Mouse (Mus musculus) midbrain, embryonic 12.5 days (tissue): ENCODE results near the gene Ddx47. TPM values are rescaled to one million over a fixed set of nuclear protein-coding genes. Genes with fewer than 3 reads are reported as not detected.
A peak's percentile ranks its signal among the peaks of the same experiment; 100 is the strongest.

ENCODE experiments used
- ATAC-seq: fragments of 200-750 bp; cut with Nextera tagmentation; 2 replicates; pipeline ENCODE4 v1.8.0; 2017; ENCODE audit warnings: low read depth, moderate TSS enrichment, moderate library complexity; ENCODE audit not compliant: low FRiP score
- H3K27ac ChIP-seq: fragments of 300-500 bp; sonication (generic); replicated peaks from 2 replicates; pipeline ENCODE4 v1.5.1; 2016; ENCODE audit warnings: mild to moderate bottlenecking
- H3K27me3 ChIP-seq: fragments of 300-500 bp; sonication (generic); 2 replicates; pipeline ENCODE4 v1.6.1; 2016; ENCODE audit warnings: mild to moderate bottlenecking
- H3K36me3 ChIP-seq: fragments of 300-500 bp; sonication (generic); 2 replicates; pipeline ENCODE4 v1.6.1; 2016
- H3K4me1 ChIP-seq: fragments of 300-500 bp; sonication (generic); 2 replicates; pipeline ENCODE4 v1.6.1; 2016
- H3K4me2 ChIP-seq: fragments of 300-500 bp; sonication (generic); replicated peaks from 2 replicates; pipeline ENCODE4 v1.6.1; 2016; ENCODE audit warnings: mild to moderate bottlenecking, moderate library complexity
- H3K4me3 ChIP-seq: fragments of 300-500 bp; sonication (generic); 2 replicates; pipeline ENCODE4 v1.5.1; 2016; ENCODE audit warnings: mild to moderate bottlenecking
- H3K9ac ChIP-seq: fragments of 300-500 bp; sonication (generic); replicated peaks from 2 replicates; pipeline ENCODE4 v1.6.1; 2016; ENCODE audit warnings: mild to moderate bottlenecking, moderate library complexity
- H3K9me3 ChIP-seq: fragments of 300-500 bp; sonication (generic); 2 replicates; pipeline ENCODE4 v1.6.1; 2016; ENCODE audit warnings: mild to moderate bottlenecking
- WGBS: fragments of 180-500 bp; shearing (Covaris S2); methylation state at CpG from one replicate; pipeline ENCODE4 v1.1.7; 2016; 5-methylcytosine and 5-hydroxymethylcytosine counted together
- polyA plus RNA-seq: library from polyadenylated mRNA; unstranded; fragments of >200 nt; fragmentation: Nextera tagmentation; extraction: Ambion mirVana; gene quantifications from 2 replicates; pipeline ENCODE4 v1.2.1, GENCODE M21; 2016

Gene Ddx47
- polyA plus RNA-seq, 1 experiment from 2014 or later: 90.3 TPM

DNA sequence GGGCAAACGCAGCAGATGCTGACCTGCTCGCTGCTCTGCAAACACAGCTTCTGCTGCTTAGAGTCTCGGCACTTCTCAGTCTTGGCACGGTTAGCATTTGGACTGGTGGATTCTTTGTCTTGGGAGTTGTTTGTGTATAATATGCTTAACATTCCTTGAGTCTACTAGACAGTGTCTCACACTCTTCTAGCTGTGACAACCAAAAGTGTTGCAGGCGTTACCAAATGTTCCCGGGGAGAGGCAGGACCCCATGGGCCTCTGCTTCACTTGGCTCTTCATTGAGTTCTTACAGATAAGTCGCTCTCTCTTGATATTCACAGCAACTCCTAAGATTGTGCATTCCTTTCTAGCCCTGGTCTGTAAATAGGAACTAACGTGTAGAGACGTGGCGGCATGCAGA is 8.2 kb downstream of the Ddx47 start:
- no peaks in the 10 kb centered on the region for H3K27me3 ChIP-seq
- H3K9ac ChIP-seq: no peak overlapping the region
- H3K36me3 ChIP-seq: peaks cover 98% of the 10 kb centered on the region
- no peak overlapping the region for H3K4me3 ChIP-seq
- H3K9me3 ChIP-seq: no peaks in the 10 kb centered on the region
- H3K27ac ChIP-seq: no peak overlapping the region
- 87% methylated on average over 10 of the region's 10 CpGs for WGBS
- no peaks in the 10 kb centered on the region for H3K4me1 ChIP-seq
- no peak overlapping the region for H3K4me2 ChIP-seq
- no peak for ATAC-seq

DNA sequence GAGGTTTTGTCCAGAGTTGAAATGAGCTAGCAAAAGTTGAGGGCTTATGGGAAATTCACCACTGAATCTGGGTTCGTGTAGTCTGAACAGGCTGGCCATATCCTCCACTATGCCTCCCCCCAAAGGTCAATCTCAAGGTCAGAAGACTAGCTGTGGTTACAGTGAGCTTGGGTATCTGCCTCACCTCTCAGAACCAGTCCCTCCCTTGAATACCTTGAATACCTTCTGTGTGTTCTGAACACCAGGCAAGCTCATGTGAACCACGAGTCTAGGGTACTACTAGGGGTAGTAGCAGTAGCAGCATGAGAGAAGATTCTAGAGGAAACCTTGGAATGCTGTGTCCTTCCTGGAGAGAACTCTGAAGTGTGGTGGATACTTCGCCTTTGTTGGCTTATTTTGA is 10.2 kb downstream of the Ddx47 start:
- no peaks in the 10 kb centered on the region for H3K9me3 ChIP-seq
- H3K36me3 ChIP-seq: peaks cover 86% of the 10 kb centered on the region
- no peaks in the 10 kb centered on the region for H3K4me1 ChIP-seq
- WGBS: 88% methylated on average over 3 of the region's 3 CpGs
- no peak overlapping the region for H3K4me3 ChIP-seq
- H3K9ac ChIP-seq: no peak overlapping the region
- no peak overlapping the region for H3K4me2 ChIP-seq
- no peaks in the 10 kb centered on the region for H3K27me3 ChIP-seq
- ATAC-seq: no peak
- no peak overlapping the region for H3K27ac ChIP-seq

- no peaks in the 10 kb centered on the region for H3K27me3 ChIP-seq
- H3K9ac ChIP-seq: no peak overlapping the region
- no peaks in the 10 kb centered on the region for H3K9me3 ChIP-seq
- H3K4me1 ChIP-seq: no peaks in the 10 kb centered on the region
- WGBS: 96% methylated on average over 14 of the region's 14 CpGs
- H3K27ac ChIP-seq: no peak overlapping the region
- no peak for ATAC-seq
- H3K4me2 ChIP-seq: no peak overlapping the region
- H3K36me3 ChIP-seq: peaks cover 69% of the 10 kb centered on the region
- no peak overlapping the region for H3K4me3 ChIP-seq
Measured at GRCm38 (mm10) chr6:135023379-135023778, 12.0 kb downstream of the Ddx47 start.

DNA sequence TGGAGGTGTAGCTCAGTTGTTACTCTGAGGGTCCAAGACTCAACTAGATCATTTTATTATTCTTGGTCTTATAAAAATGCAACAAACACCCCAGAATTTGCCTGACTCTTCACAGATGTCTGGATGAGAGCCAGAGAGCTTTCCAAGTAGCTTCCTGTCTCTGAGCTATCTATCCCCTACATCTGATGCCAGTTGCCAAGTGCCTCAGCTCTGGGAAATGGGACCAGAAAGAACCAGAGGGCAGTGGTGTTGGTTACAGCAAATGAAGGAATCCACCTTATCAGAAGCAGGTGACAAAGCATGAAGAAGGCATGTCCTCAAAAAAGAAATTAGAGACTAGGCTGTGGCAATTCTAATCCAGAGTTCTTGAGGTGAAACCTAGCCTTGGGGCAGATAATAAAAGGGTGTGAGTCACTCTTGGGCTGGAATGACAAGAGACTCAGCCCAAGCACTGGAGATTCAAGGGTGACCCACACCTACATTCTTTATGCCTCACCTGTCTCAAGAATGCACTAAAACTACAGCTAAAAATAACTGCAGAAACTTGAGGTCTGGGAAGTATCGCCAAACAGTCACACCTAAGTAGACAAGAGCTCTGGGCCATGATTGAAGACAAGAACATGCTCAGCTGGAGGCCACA is 13.5 kb downstream of the Ddx47 start:
- no peak overlapping the region for H3K4me3 ChIP-seq
- ATAC-seq: no peak
- no peaks in the 10 kb centered on the region for H3K27me3 ChIP-seq
- no peak overlapping the region for H3K27ac ChIP-seq
- H3K9ac ChIP-seq: no peak overlapping the region
- H3K4me2 ChIP-seq: no peak overlapping the region
- peaks cover 53% of the 10 kb centered on the region for H3K36me3 ChIP-seq
- WGBS: 84% methylated on average over 1 of the region's 1 CpGs
- H3K9me3 ChIP-seq: no peaks in the 10 kb centered on the region
- H3K4me1 ChIP-seq: no peaks in the 10 kb centered on the region

GRCm38 (mm10) chr6:135026232-135026631 is 14.8 kb downstream of the Ddx47 start:
- no peaks in the 10 kb centered on the region for H3K4me1 ChIP-seq
- no peak for ATAC-seq
- no peak overlapping the region for H3K4me2 ChIP-seq
- H3K9ac ChIP-seq: no peak overlapping the region
- H3K4me3 ChIP-seq: no peak overlapping the region
- H3K9me3 ChIP-seq: no peaks in the 10 kb centered on the region
- H3K27ac ChIP-seq: no peak overlapping the region
- 3% methylated on average over 3 of the region's 3 CpGs for WGBS
- H3K27me3 ChIP-seq: no peaks in the 10 kb centered on the region
- H3K36me3 ChIP-seq: peaks cover 40% of the 10 kb centered on the region

- Histone ChIP-seq H3K4me1 (no peaks in the 10 kb centered on the region), H3K27ac (no peak overlapping the region), H3K9ac (no peak overlapping the region), H3K27me3 (no peaks in the 10 kb centered on the region), H3K4me3 (no peak overlapping the region), H3K4me2 (no peak overlapping the region), H3K9me3 (no peaks in the 10 kb centered on the region), H3K36me3 (peaks cover 35% of the 10 kb centered on the region)
- ATAC-seq: no peak
- 89% methylated on average over 2 of the region's 2 CpGs for WGBS
Measured at GRCm38 (mm10) chr6:135026755-135027154, 15.3 kb downstream of the Ddx47 start.

DNA sequence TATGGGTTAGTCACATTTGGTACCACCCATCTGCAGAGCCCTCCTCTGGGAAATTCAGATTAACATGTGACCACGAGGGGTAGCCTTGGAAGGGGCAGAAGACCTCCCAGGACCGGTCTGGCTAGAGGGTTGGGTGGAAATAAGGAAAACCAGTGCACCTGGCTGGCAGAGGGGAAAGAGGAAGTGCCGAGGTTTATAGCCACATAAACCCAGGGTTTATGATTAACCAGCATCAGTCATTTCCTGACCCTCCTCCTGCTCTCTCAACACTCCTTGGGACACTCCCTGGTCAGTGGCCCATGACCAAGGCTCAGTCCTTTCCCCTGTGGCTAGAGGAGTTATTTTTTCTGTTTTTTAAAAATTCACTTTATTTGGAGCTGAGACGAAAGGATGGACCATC is 17.8 kb downstream of the Ddx47 start:
- Histone ChIP-seq H3K9me3 (no peaks in the 10 kb centered on the region), H3K4me2 (no peak overlapping the region), H3K27ac (no peak overlapping the region), H3K36me3 (peaks cover 11% of the 10 kb centered on the region; the same call in 1 of the 2 replicates), H3K4me1 (no peaks in the 10 kb centered on the region), H3K9ac (no peak overlapping the region), H3K4me3 (no peak overlapping the region), H3K27me3 (no peaks in the 10 kb centered on the region)
- 79% methylated on average over 4 of the region's 4 CpGs for WGBS
- no peak for ATAC-seq

GRCm38 (mm10) chr6:135038674-135039073 is 27.3 kb downstream of the Ddx47 start:
- peaks cover 22% of the 10 kb centered on the region; the same call in 1 of the 2 replicates for H3K27me3 ChIP-seq
- no peaks in the 10 kb centered on the region for H3K36me3 ChIP-seq
- 26% methylated on average over 3 of the region's 3 CpGs for WGBS
- no peak overlapping the region for H3K4me3 ChIP-seq
- H3K4me2 ChIP-seq: no peak overlapping the region
- peak; percentile 51 for ATAC-seq
- no peak overlapping the region for H3K27ac ChIP-seq
- peaks cover 8% of the 10 kb centered on the region for H3K4me1 ChIP-seq
- H3K9me3 ChIP-seq: no peaks in the 10 kb centered on the region
- no peak overlapping the region for H3K9ac ChIP-seq

GRCm38 (mm10) chr6:135040275-135040871 is 29.0 kb downstream of the Ddx47 start:
- Histone ChIP-seq H3K27me3 (peaks cover 22% of the 10 kb centered on the region; the same call in 1 of the 2 replicates), H3K36me3 (no peaks in the 10 kb centered on the region), H3K4me1 (peaks cover 8% of the 10 kb centered on the region), H3K9me3 (no peaks in the 10 kb centered on the region), H3K4me3 (peak overlapping the region; percentile 20), H3K9ac (no peak overlapping the region), H3K27ac (no peak overlapping the region), H3K4me2 (peak overlapping the region; percentile 39)
- WGBS: 6% methylated on average over 21 of the region's 21 CpGs
- no peak for ATAC-seq

DNA sequence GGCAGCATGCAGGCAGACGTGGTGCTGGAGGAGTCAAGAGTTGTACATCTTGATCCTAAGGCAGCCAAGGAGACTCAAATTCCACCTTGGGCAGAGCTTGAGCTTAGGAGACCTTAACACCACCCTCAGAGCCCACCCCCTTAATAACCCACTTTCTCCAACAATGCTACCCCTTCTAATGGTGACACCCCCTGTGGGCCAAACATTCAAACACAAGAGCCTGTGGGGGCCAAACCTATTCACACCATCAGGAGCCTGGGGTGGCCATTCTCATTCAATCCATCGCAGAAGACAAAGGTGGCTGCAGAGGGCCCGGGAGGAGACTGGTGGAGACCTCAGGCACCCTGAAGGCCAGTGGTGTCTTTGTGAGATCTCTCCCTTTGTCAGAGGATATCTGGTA is 30.5 kb downstream of the Ddx47 start:
- Histone ChIP-seq H3K4me3 (no peak overlapping the region), H3K4me1 (peaks cover 8% of the 10 kb centered on the region), H3K9me3 (no peaks in the 10 kb centered on the region), H3K4me2 (no peak overlapping the region), H3K9ac (no peak overlapping the region), H3K27ac (no peak overlapping the region), H3K36me3 (no peaks in the 10 kb centered on the region), H3K27me3 (peaks cover 22% of the 10 kb centered on the region; the same call in 1 of the 2 replicates)
- WGBS: 39% methylated on average over 3 of the region's 3 CpGs
- no peak for ATAC-seq

DNA sequence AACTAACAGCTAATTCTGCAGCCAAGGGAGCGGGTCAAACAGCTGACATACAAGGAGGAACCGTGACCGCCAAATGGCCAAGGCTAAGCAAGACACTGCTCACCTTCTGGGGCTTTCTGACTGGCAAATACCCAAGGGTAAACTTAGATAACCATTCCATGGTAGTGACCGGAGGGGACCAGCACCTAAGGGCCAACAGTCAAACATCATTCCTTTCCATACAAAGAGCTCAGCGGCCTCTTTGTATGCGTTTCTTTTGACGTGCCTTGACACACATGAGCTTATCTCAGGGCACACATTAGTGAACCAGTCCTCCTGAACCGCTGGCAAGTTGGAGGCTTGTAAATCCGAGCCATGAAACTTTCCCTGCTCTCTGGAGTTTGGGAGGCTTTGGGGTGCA is 35.9 kb downstream of the Ddx47 start:
- 76% methylated on average over 9 of the region's 9 CpGs for WGBS
- Histone ChIP-seq H3K36me3 (no peaks in the 10 kb centered on the region), H3K27ac (no peak overlapping the region), H3K9ac (no peak overlapping the region), H3K27me3 (peaks cover 14% of the 10 kb centered on the region), H3K4me3 (no peak overlapping the region), H3K9me3 (no peaks in the 10 kb centered on the region), H3K4me2 (no peak overlapping the region), H3K4me1 (no peaks in the 10 kb centered on the region)
- no peak for ATAC-seq

DNA sequence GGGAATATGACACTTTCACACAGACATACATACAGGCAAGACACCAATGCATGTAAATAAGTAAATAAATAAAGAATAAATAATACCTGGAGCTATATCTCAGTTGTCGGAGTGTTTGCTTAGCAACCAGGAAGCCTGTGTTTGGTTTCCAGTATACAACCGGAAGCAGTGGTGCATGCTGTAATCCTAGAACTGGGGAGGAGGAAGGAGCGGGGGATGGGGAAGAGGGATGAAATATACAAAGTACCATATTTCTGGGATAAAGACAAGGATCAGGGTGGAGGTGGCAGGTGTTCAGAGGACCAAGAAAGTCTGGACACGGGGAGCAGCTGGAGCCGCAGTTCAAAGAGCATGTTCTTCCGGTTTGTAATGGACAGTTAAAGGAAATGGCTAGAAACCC is 37.1 kb downstream of the Ddx47 start:
- Histone ChIP-seq H3K4me3 (no peak overlapping the region), H3K27me3 (peaks cover 14% of the 10 kb centered on the region), H3K9ac (no peak overlapping the region), H3K9me3 (no peaks in the 10 kb centered on the region), H3K4me2 (no peak overlapping the region), H3K27ac (no peak overlapping the region), H3K36me3 (no peaks in the 10 kb centered on the region), H3K4me1 (no peaks in the 10 kb centered on the region)
- ATAC-seq: no peak
- 90% methylated on average over 6 of the region's 6 CpGs for WGBS

- no peaks in the 10 kb centered on the region for H3K36me3 ChIP-seq
- H3K4me2 ChIP-seq: no peak overlapping the region
- H3K4me1 ChIP-seq: no peaks in the 10 kb centered on the region
- 85% methylated on average over 16 of the region's 16 CpGs for WGBS
- H3K4me3 ChIP-seq: no peak overlapping the region
- H3K27me3 ChIP-seq: peaks cover 14% of the 10 kb centered on the region
- no peak overlapping the region for H3K27ac ChIP-seq
- no peak overlapping the region for H3K9ac ChIP-seq
- no peak for ATAC-seq
- no peaks in the 10 kb centered on the region for H3K9me3 ChIP-seq
Measured at GRCm38 (mm10) chr6:135048956-135049355, 37.5 kb downstream of the Ddx47 start.
